Comparison of ENCODE assay signal across 14 mouse cellular contexts in genomic region chr2:105673054-105673453, GRCm38 (mm10). TPM values are rescaled to one million over a fixed set of nuclear protein-coding genes. Genes with fewer than 3 reads are reported as not detected.
DNase-seq lines count a peak whose midpoint lies in the region; ATAC-seq and TF ChIP-seq lines count a peak whose summit lies in the region.
"Had no signal": no experiment of that assay in that cellular context is flagged by ENCODE, and none has a peak within 500 bp of the region (broad histone marks: within the 10 kb centered on the region; RNA-seq: fewer than 3 reads in every experiment).

No protein-coding gene starts in this region.

- TF ChIP-seq CTCF in stomach, postnatal 0 days (IDR thresholded peaks at IDR 0.05; ENCODE audit: low read depth): no peak

- no peak overlapping the region for H3K9ac ChIP-seq in heart, embryonic 11.5 days (ENCODE audit: low read depth, low read length)
- H3K9ac ChIP-seq in forebrain, embryonic 11.5 days (ENCODE audit: low read length): peak overlapping the region; percentile 98
- H3K9ac ChIP-seq in neural tube, embryonic 15.5 days (replicated peaks): no peak overlapping the region
- no peak overlapping the region for H3K9ac ChIP-seq in stomach, postnatal 0 days (ENCODE audit: low read length)
- H3K9ac ChIP-seq: embryonic facial prominence, embryonic 15.5 days; limb, embryonic 12.5 days had no signal

- no peak for ATAC-seq in heart, embryonic 11.5 days (replicated peaks; ENCODE audit: insufficient number of reproducible peaks, low FRiP score, low TSS enrichment)
- ATAC-seq in forebrain, embryonic 11.5 days (replicated peaks; ENCODE audit: low FRiP score): peak; percentile 10
- no peak for ATAC-seq in neural tube, embryonic 15.5 days (ENCODE audit: low FRiP score)
- no peak for ATAC-seq in stomach, postnatal 0 days (ENCODE audit: low FRiP score, low TSS enrichment)
- no peak for ATAC-seq in erythroid progenitor cell, adult 5-6 weeks (replicated peaks; ENCODE audit: low FRiP score, poor library complexity, severe bottlenecking)
- ATAC-seq: lung, postnatal 0 days; Patski had no signal

- H3K27me3 ChIP-seq in heart, embryonic 11.5 days (ENCODE audit: control insufficient read depth, insufficient read depth, low read length): peaks cover 94% of the 10 kb centered on the region
- H3K27me3 ChIP-seq in forebrain, embryonic 11.5 days (ENCODE audit: control insufficient read depth, insufficient read depth, low read length): peaks cover 29% of the 10 kb centered on the region
- peaks cover 100% of the 10 kb centered on the region for H3K27me3 ChIP-seq in limb, embryonic 10.5 days (ENCODE audit: low read depth, poor library complexity, severe bottlenecking)
- H3K27me3 ChIP-seq in neural tube, embryonic 15.5 days (replicated peaks): peaks cover 80% of the 10 kb centered on the region
- H3K27me3 ChIP-seq in stomach, postnatal 0 days (ENCODE audit: control insufficient read depth, insufficient read depth, low read length): peaks cover 43% of the 10 kb centered on the region
- H3K27me3 ChIP-seq: Patski had no signal

- no peaks in the 10 kb centered on the region for H3K36me3 ChIP-seq in heart, embryonic 11.5 days (ENCODE audit: control insufficient read depth, insufficient read depth, low read length)
- no peaks in the 10 kb centered on the region for H3K36me3 ChIP-seq in forebrain, embryonic 11.5 days (ENCODE audit: control insufficient read depth, insufficient read depth, low read length)
- H3K36me3 ChIP-seq in limb, embryonic 10.5 days: no peaks in the 10 kb centered on the region
- H3K36me3 ChIP-seq in neural tube, embryonic 15.5 days: no peaks in the 10 kb centered on the region
- H3K36me3 ChIP-seq in stomach, postnatal 0 days (ENCODE audit: control insufficient read depth, insufficient read depth, low read length): no peaks in the 10 kb centered on the region
- H3K36me3 ChIP-seq: embryonic facial prominence, embryonic 15.5 days; limb, embryonic 12.5 days had no signal

- no peak overlapping the region for H3K4me3 ChIP-seq in heart, embryonic 11.5 days (ENCODE audit: low read depth, low read length)
- H3K4me3 ChIP-seq in forebrain, embryonic 11.5 days (ENCODE audit: low read depth, low read length): peak overlapping the region; percentile 84
- H3K4me3 ChIP-seq in limb, embryonic 10.5 days: no peak overlapping the region
- no peak overlapping the region for H3K4me3 ChIP-seq in neural tube, embryonic 15.5 days (replicated peaks)
- H3K4me3 ChIP-seq in stomach, postnatal 0 days (ENCODE audit: low read depth, low read length): no peak overlapping the region

- under 1% methylated on average over 6 of the region's 6 CpGs for WGBS in heart, embryonic 11.5 days (ENCODE audit: insufficient replicate concordance)
- WGBS in forebrain, embryonic 11.5 days: 2% methylated on average over 6 of the region's 6 CpGs
- under 1% methylated on average over 6 of the region's 6 CpGs for WGBS in limb, embryonic 10.5 days
- WGBS in neural tube, embryonic 15.5 days: 3% methylated on average over 6 of the region's 6 CpGs
- WGBS in stomach, postnatal 0 days: 5% methylated on average over 6 of the region's 6 CpGs

- no peaks in the 10 kb centered on the region for H3K9me3 ChIP-seq in heart, embryonic 11.5 days (replicated peaks; ENCODE audit: control insufficient read depth, low read length)
- no peaks in the 10 kb centered on the region for H3K9me3 ChIP-seq in forebrain, embryonic 11.5 days (ENCODE audit: control insufficient read depth, low read length)
- H3K9me3 ChIP-seq in limb, embryonic 10.5 days (replicated peaks): no peaks in the 10 kb centered on the region
- no peaks in the 10 kb centered on the region for H3K9me3 ChIP-seq in neural tube, embryonic 15.5 days (replicated peaks)
- no peaks in the 10 kb centered on the region for H3K9me3 ChIP-seq in stomach, postnatal 0 days (ENCODE audit: control insufficient read depth, low read length)
- H3K9me3 ChIP-seq: embryonic facial prominence, embryonic 15.5 days; limb, embryonic 12.5 days had no signal

- no peak for DNase-seq in heart, adult 11 months
- peak; percentile 86 for DNase-seq in forebrain, embryonic 11.5 days (ENCODE audit: low spot score)
- peak; percentile 44 for DNase-seq in limb, embryonic 10.5 days (ENCODE audit: low spot score)
- no peak for DNase-seq in layer of hippocampus, adult 8-10 months (ENCODE audit: low spot score in 2 of 2)
- no peak for DNase-seq in stomach, postnatal 0 days (ENCODE audit: low spot score)

- no peak overlapping the region for H3K27ac ChIP-seq in heart, embryonic 11.5 days (ENCODE audit: low read depth, low read length)
- peak overlapping the region; percentile 95 for H3K27ac ChIP-seq in forebrain, embryonic 11.5 days (ENCODE audit: low read depth, low read length)
- no peak overlapping the region for H3K27ac ChIP-seq in limb, embryonic 10.5 days
- no peak overlapping the region for H3K27ac ChIP-seq in neural tube, embryonic 15.5 days (replicated peaks)
- H3K27ac ChIP-seq in stomach, postnatal 0 days (replicated peaks): no peak overlapping the region
- H3K27ac ChIP-seq: embryonic facial prominence, embryonic 15.5 days; limb, embryonic 12.5 days had no signal

- H3K4me2 ChIP-seq in heart, embryonic 11.5 days: 0 out of 2 replicates have a peak overlapping the region, but pooled peaks have one; percentile 66
- peak overlapping the region; percentile 93 for H3K4me2 ChIP-seq in forebrain, embryonic 11.5 days (ENCODE audit: low read depth, low read length, severe bottlenecking)
- H3K4me2 ChIP-seq in neural tube, embryonic 15.5 days: peak overlapping the region; percentile 64
- H3K4me2 ChIP-seq in stomach, postnatal 0 days (replicated peaks; ENCODE audit: low read depth): no peak overlapping the region
- H3K4me2 ChIP-seq: embryonic facial prominence, embryonic 15.5 days; limb, embryonic 12.5 days had no signal

- TF ChIP-seq EP300 in stomach, postnatal 0 days (optimal IDR thresholded peaks at IDR 0.05): no peak

- peaks cover 17% of the 10 kb centered on the region for H3K4me1 ChIP-seq in heart, embryonic 11.5 days (ENCODE audit: control insufficient read depth, insufficient read depth, low read length)
- H3K4me1 ChIP-seq in forebrain, embryonic 11.5 days (replicated peaks; ENCODE audit: control insufficient read depth, insufficient read depth, low read length): peaks cover 28% of the 10 kb centered on the region
- peaks cover 47% of the 10 kb centered on the region for H3K4me1 ChIP-seq in limb, embryonic 10.5 days
- peaks cover 37% of the 10 kb centered on the region for H3K4me1 ChIP-seq in neural tube, embryonic 15.5 days
- H3K4me1 ChIP-seq in stomach, postnatal 0 days (replicated peaks; ENCODE audit: control insufficient read depth, insufficient read depth): peaks cover 2% of the 10 kb centered on the region; the same call in 1 of the 2 replicates

RNA-seq across cellular contexts. Expression of gene Pax6, which starts 4.4 kb away (rescaled TPM):
- 0.37 and 0.82 TPM in 2 replicates for polyA plus RNA-seq in heart, embryonic 11.5 days (2014; fragmentation: Nextera tagmentation; extraction: Ambion mirVana)
- 97.2 and 103 TPM in 2 replicates for polyA plus RNA-seq in forebrain, embryonic 11.5 days (2014; fragmentation: Nextera tagmentation; extraction: Ambion mirVana)
- 0.09 and 0.15 TPM in 2 replicates for polyA plus RNA-seq in limb, embryonic 10.5 days (2016; fragmentation: Nextera tagmentation; extraction: Ambion mirVana)
- 9.4 and 11.4 TPM in 2 replicates for polyA plus RNA-seq in neural tube, embryonic 15.5 days (2015; fragmentation: Nextera tagmentation; extraction: Ambion mirVana)
- total RNA-seq in layer of hippocampus, adult 8-10 months (2022): 10 to 100 TPM; 12.5 to 17.6 (median 12.8) TPM
- 0.63 and 0.67 TPM in 2 replicates for polyA plus RNA-seq in stomach, postnatal 0 days (2015; fragmentation: Nextera tagmentation; extraction: Ambion mirVana)
- not detected in 2 replicates for total RNA-seq in erythroid progenitor cell, adult 5-6 weeks (2015; ENCODE audit: low replicate concordance)
- not detected in 2 replicates for total RNA-seq in erythroid progenitor cell, adult 5-6 weeks (2017; ENCODE audit: low replicate concordance)
- total RNA-seq: gastrocnemius, postnatal 36 days; heart, postnatal 25 days had no signal
- polyA plus RNA-seq: limb, embryonic 12.5 days; lung, postnatal 0 days; Patski had no signal

Comparison
In these comparisons a context has a peak if more than half of its experiments do, and no peak if none do; other contexts are left out.
1. DNase-seq: peak in forebrain, embryonic 11.5 days (single experiment) and limb, embryonic 10.5 days (single experiment); none in heart, adult 11 months (single experiment), layer of hippocampus, adult 8-10 months (0 of 2) and stomach, postnatal 0 days (single experiment).